Mouse (Mus musculus) erythroblast, embryonic 14.5 days (primary cell): ENCODE results near the gene Fgfr2.

ENCODE experiments used
- GATA1 ChIP-seq: IDR thresholded peaks from 2 replicates; pipeline ENCODE4 v1.6.1; 2012; ENCODE audit warnings: low read length, inconsistent platforms, mixed read lengths
- TAL1 ChIP-seq: IDR thresholded peaks from 3 replicates; pipeline ENCODE4 v1.6.1; 2012; ENCODE audit warnings: low read length, inconsistent platforms, mixed read lengths

GRCm38 (mm10) chr7:131628846-131629391, 1494.2 kb downstream of the Fgfr2 start:
- TF ChIP-seq TAL1 (no peak), GATA1 (no peak)
